Mouse (Mus musculus): Measurements from ENCODE around the gene Krt4.

DNA sequence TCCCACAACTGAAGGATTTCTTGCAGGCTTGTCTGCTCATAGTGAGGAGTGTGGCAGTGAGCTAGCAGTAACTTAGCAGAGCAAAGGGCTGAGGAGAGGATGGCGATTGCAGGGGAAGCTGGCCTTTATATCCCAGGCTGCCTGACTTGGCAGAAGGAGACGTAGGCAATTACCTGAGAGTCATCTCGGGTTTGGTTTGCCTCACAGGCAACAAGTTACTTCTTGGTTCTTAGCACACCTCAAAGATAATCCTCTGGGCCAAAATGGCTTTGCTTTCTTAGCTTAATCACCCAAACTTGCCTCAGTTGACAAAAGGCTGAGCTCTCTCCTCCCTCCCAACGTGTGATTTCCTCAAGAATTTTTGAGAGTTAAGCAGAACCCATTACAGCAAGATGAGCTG lies 31.7 kb downstream of the Krt4 start, which contains the start of gene Krt76:
- TF ChIP-seq POLR2A (IDR thresholded peaks at IDR 0.05; ENCODE audit: borderline replicate concordance, extremely low read depth, insufficient read depth, insufficient read length, poor library complexity, severe bottlenecking) (no peak), CTCF (IDR thresholded peaks at IDR 0.05; ENCODE audit: borderline replicate concordance, extremely low read depth, insufficient read depth, insufficient read length) (no peak)

Measured in brain, embryonic 14.5 days (tissue).